In the genomic region with DNA sequence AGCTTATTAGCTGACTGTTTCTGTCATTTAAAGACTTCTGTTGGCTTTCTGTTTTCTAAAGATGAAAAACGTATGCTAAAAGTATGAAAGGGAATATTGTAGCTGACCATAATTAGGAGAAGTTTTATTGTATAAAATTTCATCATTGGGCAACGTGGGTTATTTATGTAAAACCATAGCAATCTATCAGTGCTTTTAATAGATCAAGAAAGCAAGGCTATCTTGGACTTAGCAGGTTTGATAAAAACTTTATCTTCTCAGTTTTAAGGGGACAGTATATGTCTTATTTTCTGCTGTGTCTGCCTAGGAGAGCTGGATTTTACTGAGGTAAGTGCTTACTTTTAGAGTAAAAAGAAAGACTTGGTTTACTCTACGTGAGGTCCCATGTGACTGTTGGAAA, we compare ENCODE assay signal across 17 mouse cellular contexts.
"Had no signal": no experiment of that assay in that cellular context is flagged by ENCODE, and none has a peak within 500 bp of the region (broad histone marks: within the 10 kb centered on the region; RNA-seq: fewer than 3 reads in every experiment).

No protein-coding gene starts in this region.

- H3K27ac ChIP-seq: neural tube, embryonic 12.5 days; neural tube, embryonic 13.5 days; neural tube, embryonic 15.5 days; stomach, embryonic 15.5 days; stomach, postnatal 0 days had no signal

- H3K4me2 ChIP-seq: neural tube, embryonic 12.5 days; neural tube, embryonic 13.5 days; neural tube, embryonic 15.5 days; stomach, embryonic 15.5 days had no signal

- DNase-seq: retina, postnatal 1 day; right cerebral cortex, adult 18-20 months; right cerebral cortex, postnatal 14 days; right cerebral cortex, postnatal 25 days; right cerebral cortex, postnatal 4 days; spleen, adult 18-20 months; thymus, adult 18-20 months; thymus, adult 2 months; thymus, postnatal 14 days; thymus, postnatal 25 days; thymus, postnatal 36 days; thymus, postnatal 4 days had no signal

- H3K9me3 ChIP-seq: neural tube, embryonic 12.5 days; neural tube, embryonic 13.5 days; neural tube, embryonic 15.5 days; stomach, embryonic 15.5 days had no signal

- H3K9ac ChIP-seq: neural tube, embryonic 12.5 days; neural tube, embryonic 13.5 days; neural tube, embryonic 15.5 days; stomach, embryonic 15.5 days had no signal

- H3K4me3 ChIP-seq: neural tube, embryonic 12.5 days; neural tube, embryonic 13.5 days; neural tube, embryonic 15.5 days; stomach, embryonic 15.5 days had no signal

- H3K27me3 ChIP-seq: neural tube, embryonic 12.5 days; neural tube, embryonic 13.5 days; neural tube, embryonic 15.5 days; stomach, embryonic 15.5 days had no signal

- H3K36me3 ChIP-seq: neural tube, embryonic 13.5 days; neural tube, embryonic 15.5 days; stomach, embryonic 15.5 days had no signal
